Mouse (Mus musculus): ENCODE results near the gene Col18a1. TPM values are rescaled to one million over a fixed set of nuclear protein-coding genes. Genes with fewer than 3 reads are reported as not detected.

Gene Col18a1
- total RNA-seq, 2 experiments from 2014 or later, result not detected

Other genes starting within 250 kb of the Col18a1 start
- gene Pcbp3, start 204.7 kb downstream of the Col18a1 start, total RNA-seq (2014; fragmentation: Nextera tagmentation), result 16.8 and 20.1 TPM in 2 replicates
- 11.1 and 15.5 TPM in 2 replicates for gene Pcbp3, start 204.7 kb downstream of the Col18a1 start, total RNA-seq (2017)
- 67.9 and 77.4 TPM in 2 replicates for gene Slc19a1, start 134.3 kb downstream of the Col18a1 start, total RNA-seq (2014; fragmentation: Nextera tagmentation)
- gene Slc19a1, start 134.3 kb downstream of the Col18a1 start, total RNA-seq (2017), result 27.3 and 29.6 TPM in 2 replicates
- gene Pofut2, start 92.7 kb upstream of the Col18a1 start, total RNA-seq (2014; fragmentation: Nextera tagmentation), result 18.3 and 24.5 TPM in 2 replicates
- gene Pofut2, start 92.7 kb upstream of the Col18a1 start, total RNA-seq (2017), result 7.4 and 14.8 TPM in 2 replicates

Measured in megakaryocyte-erythroid progenitor cell, adult 5-6 weeks (primary cell).